Mouse (Mus musculus): ENCODE data around the gene Prm3.
"Not testable (repeated sequence)": the region's sequence is repeated elsewhere in the genome, so short reads cannot be mapped to it uniquely, and the experiment has no call there.

Prm3 gene

DNA sequence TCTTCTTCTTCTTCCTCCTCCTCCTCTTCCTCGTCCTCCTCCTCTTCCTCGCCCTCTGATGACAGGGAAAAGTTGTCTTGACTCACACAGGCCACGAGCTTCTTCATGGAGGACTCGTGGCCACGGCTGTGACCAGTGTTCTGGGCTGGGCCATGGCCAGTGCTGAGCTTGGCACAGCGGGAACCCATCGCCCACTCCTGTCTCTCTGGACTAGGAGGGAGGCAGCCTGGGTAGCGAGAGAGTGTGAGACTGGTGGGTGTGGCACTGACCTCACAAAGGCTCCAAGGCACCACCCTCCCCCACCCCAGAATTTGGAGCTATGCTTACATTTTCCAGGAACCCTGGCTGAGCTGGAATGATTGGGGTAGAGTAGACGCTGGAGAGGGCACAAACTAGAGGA is at the start of gene Prm3:
Gene Prm3, minus strand, starts transcription at position 213 of the 400 bp plus-strand sequence.
- DNase-seq (ENCODE audit: low spot score in 2 of 2) = no peak

DNA sequence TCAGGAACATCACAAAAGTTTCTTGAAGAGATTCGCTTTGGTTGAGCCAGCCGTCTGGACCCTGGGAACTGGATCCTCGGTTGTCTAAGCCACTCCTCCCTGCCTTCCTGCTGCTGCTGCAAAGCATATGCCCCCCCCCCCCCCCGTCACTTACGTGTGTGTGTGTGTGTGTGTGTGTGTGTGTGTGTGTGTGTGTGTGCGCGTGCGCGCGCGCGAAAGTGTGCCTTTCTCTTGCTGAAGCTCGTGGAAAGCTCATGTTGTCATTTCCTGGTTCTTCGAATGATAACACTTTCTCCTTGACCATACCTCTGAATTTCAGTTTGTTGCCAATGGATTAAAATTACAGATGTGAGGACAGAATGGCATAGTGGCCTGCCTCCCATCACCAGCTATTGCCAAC is 49.3 kb upstream of the Prm3 start:
- DNase-seq (ENCODE audit: low spot score in 2 of 2) = no peak

DNA sequence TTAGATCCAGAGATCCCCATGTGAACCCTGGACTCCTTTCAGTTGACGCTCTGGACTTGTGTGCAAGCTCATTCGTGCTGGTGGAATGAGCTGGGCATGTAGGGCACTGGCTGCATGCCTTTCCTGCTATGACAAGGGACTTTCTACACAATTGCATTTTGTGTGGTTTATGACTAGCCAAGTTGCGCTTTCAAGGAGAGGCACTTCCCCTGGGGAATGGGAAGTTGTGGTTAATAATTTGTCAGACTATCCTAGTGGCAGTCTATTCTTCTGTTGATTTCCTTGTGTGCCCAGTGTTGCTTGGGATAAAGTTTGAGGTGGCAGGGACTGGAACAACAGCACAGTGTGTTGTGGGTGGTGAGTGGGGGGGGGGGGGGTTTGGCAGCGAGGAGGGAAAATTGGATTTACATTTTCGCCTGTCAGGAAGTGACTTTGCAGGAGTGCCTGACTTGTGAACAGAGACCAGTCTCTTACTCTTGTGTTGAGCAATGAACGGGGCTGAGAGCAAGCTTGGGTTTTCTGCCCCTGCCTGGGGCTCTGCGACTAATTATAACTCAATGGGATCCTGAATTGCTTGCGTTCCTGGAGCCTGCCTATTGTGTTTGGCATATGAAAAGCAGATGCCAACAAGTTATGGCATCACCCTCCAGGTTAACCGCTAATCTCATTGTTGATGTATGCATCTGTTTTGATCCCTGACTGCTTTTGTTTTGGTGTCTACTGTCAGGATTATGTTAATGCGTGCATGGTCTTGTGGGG is 48.0 kb upstream of the Prm3 start:
- DNase-seq (ENCODE audit: low spot score in 2 of 2) = no peak

DNA sequence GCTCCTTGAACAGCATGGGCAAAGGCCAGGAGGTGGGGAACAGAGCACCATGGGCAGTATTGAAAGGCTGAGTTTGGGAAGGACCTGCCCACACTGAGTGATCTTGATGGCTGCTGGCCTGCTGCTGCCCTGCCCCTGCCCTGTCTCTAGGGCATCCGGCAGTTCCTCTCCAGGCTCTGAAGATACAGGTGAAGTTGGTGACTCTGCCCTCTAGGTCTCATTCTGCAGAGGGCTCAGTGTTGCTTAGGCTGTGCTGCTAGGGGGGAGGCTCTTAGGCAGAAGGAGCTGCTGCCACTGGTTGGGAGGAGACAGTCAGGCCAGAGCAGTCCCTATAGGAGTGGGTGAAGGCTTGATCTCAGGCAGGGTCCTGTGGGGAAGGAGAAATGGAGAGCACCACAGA is 47.2 kb upstream of the Prm3 start:
- DNase-seq (ENCODE audit: low spot score in 2 of 2) = no peak

DNA sequence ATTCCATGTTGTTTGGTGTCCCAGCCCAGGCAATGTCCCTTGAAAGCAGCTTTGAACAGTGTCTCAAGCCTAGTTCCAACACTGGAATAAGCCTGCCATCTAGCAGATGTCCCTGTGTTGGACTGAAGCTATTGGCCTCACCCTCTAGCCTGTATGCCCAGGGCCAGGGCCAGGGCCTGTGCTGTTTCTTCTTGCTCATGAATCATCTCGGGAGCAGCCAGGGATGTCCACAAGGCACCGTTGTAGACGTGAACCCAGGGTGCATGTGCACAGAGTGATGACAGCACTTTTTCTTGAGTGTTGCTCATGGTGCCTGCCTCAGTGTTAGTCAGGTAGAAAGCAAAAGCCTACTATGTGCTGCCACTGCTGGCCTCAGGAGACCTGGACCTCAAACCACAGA is 46.5 kb upstream of the Prm3 start:
- no peak for DNase-seq (ENCODE audit: low spot score in 2 of 2)

DNA sequence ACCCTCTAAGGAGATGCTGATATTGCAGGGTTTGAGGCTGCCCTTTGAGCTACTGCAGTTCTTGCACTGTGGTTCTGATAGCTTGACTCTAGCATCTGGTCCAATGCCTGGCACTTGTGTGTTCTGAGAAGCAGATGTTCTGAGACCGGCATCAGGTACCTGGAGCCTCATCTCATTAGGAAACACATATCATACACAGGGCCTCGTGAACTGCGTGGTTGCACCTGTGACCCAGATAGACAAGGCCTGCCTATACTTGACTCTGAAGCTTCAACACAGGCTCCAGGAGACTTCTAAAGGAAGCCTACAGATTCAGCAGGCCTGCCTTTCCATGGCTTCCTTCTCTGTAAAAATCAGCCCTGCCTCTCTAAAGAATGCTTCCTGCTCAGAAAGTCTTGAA is 45.7 kb upstream of the Prm3 start:
- DNase-seq (ENCODE audit: low spot score in 2 of 2) = no peak

DNA sequence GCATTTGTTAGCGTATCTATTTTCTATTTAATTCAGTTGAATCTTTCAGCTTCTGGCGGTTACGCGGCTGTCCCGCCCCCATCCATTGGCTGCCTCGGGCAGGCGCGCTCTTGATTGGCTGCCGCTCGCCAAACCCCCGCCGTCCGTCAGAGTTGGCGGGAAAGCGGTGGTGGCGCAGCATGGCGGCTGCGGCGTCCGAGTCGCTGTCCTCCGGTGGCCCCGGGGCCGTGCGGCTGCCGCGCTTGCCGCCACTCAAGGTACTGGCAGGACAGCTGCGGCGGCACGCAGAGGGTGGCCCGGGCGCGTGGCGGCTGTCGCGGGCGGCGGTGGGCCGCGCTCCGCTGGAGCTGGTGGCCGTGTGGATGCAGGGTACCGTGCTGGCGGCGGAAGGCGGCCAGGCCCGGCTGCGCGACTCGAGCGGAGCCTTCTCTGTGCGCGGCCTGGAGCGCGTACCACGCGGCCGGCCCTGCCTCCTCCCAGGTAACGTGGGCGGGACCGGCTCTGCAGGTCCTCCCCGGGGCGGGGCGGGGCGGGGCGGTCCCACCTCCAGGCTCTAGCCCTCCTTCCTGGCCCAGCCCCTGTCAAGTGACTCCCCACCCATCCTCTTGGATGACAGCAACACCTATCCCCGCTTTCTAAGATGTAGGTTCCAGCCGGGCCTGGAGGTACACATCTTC is 44.3 kb upstream of the Prm3 start, which contains the start of gene Rmi2:
Gene Rmi2, plus strand, starts transcription at position 149 of the 677 bp plus-strand sequence.
- peak; percentile 61 to 69 for DNase-seq (ENCODE audit: low spot score in 2 of 2)

DNA sequence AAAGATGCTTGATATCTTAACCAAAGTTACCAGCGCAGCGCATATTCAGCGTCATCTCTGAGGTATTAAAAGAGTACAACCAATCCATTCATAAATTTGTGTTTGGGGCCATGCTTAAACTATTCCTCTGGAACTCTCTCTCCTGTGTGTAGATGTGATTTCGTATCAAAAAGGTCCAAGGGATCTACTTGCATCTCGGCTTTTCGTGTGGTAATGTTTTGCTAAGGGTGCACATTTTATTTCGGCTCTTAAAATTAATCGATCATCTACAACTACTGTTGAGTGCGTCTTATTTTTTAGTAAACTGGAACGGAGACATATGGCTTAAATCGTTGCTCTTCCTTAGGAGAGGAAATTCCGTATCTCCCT is 43.8 kb upstream of the Prm3 start:
- no peak for DNase-seq (ENCODE audit: low spot score in 2 of 2)

DNA sequence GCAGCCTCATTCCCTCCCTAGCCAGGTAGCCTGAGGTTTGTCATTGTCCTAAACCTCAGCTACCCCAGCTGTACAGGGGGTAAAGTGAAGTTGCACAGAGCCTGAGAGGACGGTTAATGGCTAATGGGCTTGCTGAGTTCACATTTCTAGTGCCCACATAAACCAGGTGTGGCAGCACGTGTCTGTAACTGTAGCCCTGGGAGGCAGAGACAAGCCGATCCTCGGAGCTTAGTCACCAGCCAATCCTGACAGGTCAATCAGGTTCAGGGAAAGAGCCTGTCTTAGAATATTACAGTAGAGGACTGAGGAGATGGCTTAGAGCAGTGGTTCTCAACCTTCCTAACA is 37.7 kb upstream of the Prm3 start:
- DNase-seq (ENCODE audit: low spot score in 2 of 2) = no peak

DNA sequence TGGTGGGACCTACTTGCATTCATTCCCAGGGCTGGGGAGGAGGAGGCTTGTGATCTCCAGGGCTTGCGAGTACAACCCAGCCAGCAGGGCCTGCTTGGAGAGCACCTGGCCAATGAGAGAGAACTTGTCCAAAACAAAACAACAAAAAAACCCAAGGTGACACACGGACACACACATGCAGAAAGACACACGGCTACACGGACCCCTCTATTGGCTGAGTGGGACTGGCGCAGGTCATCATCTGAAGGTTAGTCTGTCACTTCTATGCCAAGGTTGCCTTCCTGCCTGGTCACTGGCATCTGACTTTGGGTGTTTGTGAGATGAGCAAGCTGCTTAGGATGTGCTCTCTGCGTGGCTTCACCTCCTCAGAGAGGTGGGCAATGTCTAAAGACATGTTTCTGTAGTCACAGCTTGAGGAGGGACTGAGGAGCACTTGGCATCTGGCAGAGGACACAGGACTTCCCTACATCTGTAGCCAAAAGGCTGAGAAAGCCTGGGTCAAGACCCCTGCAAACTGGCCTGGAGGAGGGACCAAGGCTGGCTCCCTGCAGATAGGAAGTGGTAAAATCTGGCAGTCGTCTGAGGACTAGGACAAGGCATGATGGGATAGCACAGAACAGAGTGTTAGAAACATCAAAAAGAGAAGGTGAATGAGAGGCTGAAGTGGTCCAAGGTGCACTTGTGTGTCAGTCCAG is 37.2 kb upstream of the Prm3 start:
- DNase-seq (ENCODE audit: low spot score in 2 of 2) = no peak

DNA sequence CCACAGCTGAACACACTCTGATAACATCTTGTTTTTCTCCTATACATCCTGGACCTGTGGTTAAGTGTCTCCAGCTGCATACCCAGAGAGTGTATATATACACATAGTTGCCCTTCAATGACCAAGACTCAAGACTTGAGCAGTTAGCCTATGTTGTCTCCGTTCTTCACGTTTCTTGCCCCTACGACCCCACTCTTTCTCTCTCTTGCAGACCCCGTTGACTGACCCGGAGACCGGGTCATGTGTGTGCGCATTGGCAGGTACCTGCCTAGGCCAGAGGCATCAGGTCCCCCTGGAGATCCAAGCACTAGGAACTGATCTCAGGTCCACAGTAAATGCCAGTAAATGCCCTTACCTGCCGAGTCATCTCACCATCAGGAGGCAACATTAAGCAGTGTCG is 36.6 kb upstream of the Prm3 start:
- DNase-seq (ENCODE audit: low spot score in 2 of 2) = no peak

DNA sequence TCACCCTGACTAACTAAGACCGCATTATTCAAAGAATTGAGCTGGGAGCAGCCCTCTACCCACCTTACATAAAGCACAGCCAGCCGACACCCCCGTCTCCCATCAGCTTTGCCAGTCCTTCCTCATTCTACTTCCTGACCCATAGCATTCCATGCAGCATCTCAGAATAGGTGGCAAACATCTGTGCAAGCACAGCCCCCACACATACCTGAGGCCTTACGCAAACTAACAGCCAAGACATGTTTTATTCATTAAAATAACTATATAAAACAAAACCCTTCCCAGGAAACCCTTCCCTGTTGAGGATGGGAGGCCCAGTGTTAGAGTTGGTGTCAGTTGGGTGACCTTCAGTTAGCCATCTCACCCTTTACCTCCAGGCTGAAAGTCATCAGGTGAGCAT is 35.1 kb upstream of the Prm3 start:
- DNase-seq (ENCODE audit: low spot score in 2 of 2) = no peak

DNA sequence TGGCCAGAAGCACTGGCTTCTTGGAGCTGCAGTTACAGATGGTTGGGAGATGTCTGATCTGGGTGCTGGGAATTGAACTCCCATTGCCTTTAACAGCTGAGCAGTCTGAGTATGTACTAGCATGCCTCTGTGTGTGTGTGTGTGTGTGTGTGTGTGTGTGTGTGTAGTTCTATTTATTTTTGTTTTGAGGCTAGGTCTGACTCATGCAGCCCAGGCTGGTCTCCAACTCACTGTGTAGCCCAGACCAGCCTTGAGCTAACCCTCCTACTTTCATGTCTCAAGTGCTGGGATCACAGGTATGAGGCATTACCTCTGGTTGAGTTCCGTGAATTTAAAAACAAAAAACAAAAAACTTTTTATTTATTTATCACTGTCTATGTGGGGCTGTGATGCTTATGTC is 33.8 kb upstream of the Prm3 start:
- no peak for DNase-seq (ENCODE audit: low spot score in 2 of 2)

DNA sequence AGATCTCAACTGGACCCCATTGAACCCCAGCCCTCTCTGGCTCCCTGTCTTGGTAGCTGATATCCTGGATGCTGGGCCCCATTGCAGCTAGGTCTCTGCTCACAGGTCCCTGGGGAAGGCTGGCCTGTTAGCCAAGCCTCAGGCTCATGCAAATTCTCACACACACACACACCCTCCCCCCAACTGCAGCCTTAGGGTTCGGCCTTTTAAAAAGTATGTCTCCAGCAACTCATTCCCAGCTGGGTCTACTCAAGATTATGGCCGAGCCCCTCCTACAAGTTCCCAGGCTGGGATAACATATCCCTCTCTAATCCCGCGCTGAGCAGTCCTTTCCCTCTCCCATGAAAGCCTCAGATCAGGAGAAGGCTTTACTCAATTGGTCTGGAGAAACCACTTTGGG is 30.7 kb upstream of the Prm3 start:
- DNase-seq (ENCODE audit: low spot score in 2 of 2) = no peak

DNA sequence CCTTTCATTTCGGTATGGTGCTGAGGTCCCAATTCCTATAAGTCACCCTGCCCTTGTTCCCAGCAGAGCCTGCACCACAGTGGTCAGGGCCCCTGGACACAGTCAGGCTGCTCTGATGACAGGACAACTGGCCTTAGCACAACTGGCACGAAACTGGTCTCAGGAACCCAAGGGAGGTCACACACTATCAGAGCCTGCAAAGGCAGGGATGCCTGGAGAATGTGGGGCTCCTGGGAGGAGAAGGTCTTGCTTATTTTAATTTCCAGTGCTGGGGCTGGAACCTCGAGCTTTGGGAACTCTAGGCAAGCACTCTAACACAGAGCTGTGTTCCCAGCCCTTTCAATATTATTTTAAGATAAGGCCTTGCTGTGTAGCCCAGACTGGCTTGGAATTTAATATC is 29.3 kb upstream of the Prm3 start:
- no peak for DNase-seq (ENCODE audit: low spot score in 2 of 2)

DNA sequence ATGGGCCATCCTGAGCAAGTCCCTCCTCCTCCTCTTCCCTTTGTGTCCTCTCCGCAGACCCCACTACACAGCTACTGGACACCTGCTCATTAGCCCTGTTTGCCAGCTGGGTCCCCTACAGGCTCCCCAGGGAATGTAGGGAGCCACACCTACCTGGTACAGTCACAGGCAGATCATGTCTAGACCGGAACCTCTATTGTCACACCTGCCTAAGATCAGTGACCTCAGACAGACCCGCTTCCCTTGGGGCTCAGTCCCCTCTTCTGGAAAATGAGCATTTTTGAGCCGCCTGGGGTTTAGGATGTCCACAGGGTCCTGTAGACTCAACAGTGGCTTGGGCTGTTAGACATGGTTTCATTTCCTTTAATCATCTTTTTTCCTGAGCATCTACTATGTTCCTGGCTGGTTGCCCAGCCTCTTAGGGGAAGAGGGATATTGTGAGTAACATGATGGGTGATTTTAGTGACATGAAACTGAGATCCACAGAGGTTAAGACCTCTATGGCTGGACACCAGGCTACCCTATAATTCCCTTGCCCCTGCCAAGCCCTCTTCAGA is 27.9 kb upstream of the Prm3 start:
- no peak for DNase-seq (ENCODE audit: low spot score in 2 of 2)

DNA sequence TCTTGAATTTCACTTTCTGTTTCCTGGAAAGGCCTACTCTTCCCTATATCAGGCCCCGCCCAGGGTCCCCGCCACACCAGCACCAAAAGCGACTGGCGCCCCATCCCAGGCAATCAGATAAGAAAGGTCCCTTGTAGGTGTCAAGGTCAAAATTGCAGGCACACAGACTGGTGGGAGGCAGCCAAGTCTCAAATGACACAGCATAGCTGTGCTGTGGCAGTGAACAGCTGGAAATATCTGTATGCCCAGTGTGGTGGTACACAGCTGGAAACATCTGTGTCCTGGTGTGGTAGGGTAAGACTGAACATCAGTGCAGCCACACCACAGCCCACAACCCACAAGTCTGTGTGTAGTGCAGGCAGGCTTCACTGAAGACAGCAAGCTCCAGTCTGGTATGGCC is 24.1 kb upstream of the Prm3 start:
- no peak for DNase-seq (ENCODE audit: low spot score in 2 of 2)

DNA sequence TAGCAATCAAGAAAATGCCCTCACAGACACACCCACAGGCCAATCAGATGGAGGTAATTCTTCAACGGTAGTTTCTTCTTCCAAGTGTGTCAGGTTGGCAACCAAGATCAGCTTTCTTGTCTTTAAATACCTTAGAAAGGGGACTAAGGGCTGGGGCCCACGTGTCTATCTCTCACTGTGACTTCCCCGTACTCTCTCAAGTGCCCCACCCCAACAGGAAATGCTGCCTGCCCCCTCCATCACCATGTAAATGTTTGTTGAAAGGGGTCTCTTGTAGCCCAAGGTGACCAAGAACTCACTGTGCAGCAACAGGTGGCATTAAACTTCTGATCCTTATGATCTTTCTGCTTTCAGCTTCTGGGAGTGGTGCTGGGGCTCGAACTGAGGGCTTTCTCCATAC is 23.0 kb upstream of the Prm3 start:
- DNase-seq (ENCODE audit: low spot score in 2 of 2) = no peak

DNA sequence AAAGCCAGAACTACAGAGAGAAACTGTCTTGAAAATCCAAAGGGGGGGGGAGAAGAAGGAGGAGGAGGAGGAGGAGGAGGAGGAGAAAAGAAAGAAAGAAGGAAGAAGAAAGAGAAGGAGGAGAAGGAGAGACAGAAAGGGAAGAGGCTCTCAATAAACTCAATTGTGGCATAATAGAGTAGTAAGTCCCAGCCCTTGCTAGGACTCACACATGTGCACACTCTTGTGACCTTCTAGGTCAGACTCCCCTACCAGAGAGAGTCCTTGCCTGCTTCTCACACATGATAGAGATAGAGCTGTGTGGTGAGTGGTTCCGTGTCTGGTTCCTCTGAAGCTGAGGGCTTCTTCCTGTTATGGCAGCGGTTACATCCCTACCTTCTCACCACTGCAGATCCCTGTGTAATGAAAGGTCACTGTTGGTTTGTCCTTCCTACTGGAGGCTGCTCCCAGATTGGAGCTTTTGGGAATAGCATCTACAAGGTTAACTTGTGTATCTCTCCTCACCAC is 22.2 kb upstream of the Prm3 start, which contains the start of gene Gm11172:
Gene Gm11172, plus strand, starts transcription at position 51 of the 507 bp plus-strand sequence.
- no peak for DNase-seq (ENCODE audit: low spot score in 2 of 2)

DNA sequence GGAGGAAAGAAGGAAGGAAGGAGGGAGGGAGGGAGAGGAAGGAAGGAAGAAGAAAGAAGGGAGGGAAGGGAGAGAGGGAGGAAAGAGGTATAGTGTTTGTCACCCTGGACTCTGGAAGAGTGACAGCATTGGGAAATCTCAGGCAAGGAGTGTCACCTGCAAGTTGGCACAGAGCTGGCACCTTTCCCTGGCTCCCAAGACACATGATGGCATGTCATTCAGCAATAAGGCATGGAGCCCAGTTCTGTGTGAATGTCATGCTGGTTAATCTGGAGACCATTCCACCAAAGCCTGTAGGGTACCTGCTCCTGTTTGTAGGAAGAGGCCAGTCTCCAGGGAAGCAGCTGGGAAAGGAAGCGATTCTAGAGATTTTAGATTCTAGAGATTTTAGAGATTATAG is 19.7 kb upstream of the Prm3 start:
- no peak for DNase-seq (ENCODE audit: low spot score in 2 of 2)

DNA sequence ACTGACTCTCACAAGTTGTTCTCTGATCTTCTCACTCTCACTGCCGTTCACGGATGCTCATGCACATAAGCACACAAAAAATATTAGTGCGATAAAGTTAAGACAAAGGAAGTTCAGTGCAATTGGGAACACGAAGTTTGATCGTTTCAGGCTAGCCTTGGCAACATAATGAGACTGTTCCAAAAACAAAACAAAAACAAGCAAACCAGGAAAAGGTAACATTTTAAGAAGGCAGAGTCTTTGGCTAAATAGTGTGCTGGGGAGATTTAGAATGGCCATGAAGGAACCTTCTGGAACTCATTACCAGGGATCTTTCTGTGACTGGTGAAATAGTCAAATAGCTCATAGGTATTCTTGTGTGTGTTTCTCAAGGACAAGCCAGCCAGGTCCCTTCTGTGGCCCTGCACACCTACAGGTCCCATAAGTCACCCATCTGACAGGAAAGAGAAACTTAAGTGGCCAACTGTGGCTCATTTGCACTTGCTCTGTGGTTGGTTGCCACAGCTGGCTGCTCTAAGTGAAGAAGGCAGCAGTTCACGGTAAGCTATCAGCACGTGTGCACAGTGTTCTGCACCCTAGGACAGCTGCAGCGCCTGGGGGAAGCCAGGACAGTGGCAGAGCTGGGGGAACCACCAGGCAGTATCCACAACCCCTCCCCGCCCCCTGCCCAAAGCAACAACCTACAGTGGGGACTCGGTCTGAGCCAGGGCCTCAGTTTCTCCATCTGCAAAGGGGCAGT is 15.2 kb upstream of the Prm3 start, which contains the start of gene Prm1:
Gene Prm1, minus strand, starts transcription at position 51 of the 739 bp plus-strand sequence.
- DNase-seq (ENCODE audit: low spot score in 2 of 2) = no peak

DNA sequence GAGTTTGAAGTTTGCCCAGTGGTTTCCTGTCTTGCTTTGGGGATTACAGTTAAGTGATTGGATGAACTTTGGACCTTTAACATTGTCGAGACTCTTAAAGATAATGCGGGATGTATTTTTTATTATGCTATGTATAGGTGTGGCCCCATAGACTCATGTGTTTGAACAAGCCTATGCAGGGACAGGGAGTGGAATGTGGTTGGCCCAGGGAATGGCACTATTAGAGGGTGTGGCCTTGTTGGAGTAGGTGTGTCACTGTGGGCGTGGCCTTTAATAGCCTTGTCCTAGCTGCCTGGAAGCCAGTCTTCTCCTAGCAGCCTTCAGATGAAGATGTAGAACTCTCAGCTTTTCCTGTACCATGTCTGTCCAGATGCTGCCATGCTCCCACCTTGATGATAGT is 11.7 kb upstream of the Prm3 start:
- not testable (repeated sequence) for DNase-seq (ENCODE audit: low spot score in 2 of 2)

Data from right cerebral cortex, postnatal 36 days (tissue).